Mouse (Mus musculus): Measurements from ENCODE around the gene Zfp738.

Gene Zfp738

GRCm38 (mm10) chr13:67686971-67687370, at the start of gene Zfp738:
Gene Zfp738, minus strand, starts transcription at chr13:67687071.
- in situ Hi-C loops (cut with MboI; ENCODE audit: unreplicated experiment in 2 of 2) = loop anchor here in 1 of 2 experiments (10.0 kb wide), 1 partner anchor 52 kb away; the partner anchor contains the start of genes Gm49345 and Zfp729a

GRCm38 (mm10) chr13:67734391-67734790, 47.5 kb upstream of the Zfp738 start:
- in situ Hi-C loops (cut with MboI; ENCODE audit: unreplicated experiment in 2 of 2) = loop anchor here in 1 of 2 experiments (25.0 kb wide), 2 partner anchors 853 to 1878 kb away; partner anchors contain the start of genes 1700001L19Rik, Fastkd3, Mtrr and Srd5a1

- in situ Hi-C loops (cut with MboI; ENCODE audit: unreplicated experiment in 2 of 2) = loop anchor here (5.0 to 25.0 kb wide), 5 partner anchors 47 to 1883 kb away; partner anchors contain the start of genes 1700001L19Rik (in 1 of the 2), Fastkd3 (in 1 of the 2), Mtrr (in 1 of the 2) and Srd5a1 (in 1 of the 2)
Measured at GRCm38 (mm10) chr13:67729441-67729840, 42.6 kb upstream of the Zfp738 start.

GRCm38 (mm10) chr13:67728641-67729318, 41.9 kb upstream of the Zfp738 start, which contains the start of gene Zfp65:
Gene Zfp65, minus strand, starts transcription at chr13:67729173.
- in situ Hi-C loops (cut with MboI; ENCODE audit: unreplicated experiment in 2 of 2) = loop anchor here (5.0 to 25.0 kb wide), 5 partner anchors 46 to 1884 kb away; partner anchors contain the start of genes 1700001L19Rik (in 1 of the 2), Fastkd3 (in 1 of the 2), Mtrr (in 1 of the 2) and Srd5a1 (in 1 of the 2)

GRCm38 (mm10) chr13:67728106-67728505, 41.2 kb upstream of the Zfp738 start:
- in situ Hi-C loops (cut with MboI; ENCODE audit: unreplicated experiment in 2 of 2) = loop anchor here (5.0 to 25.0 kb wide), 5 partner anchors 46 to 1884 kb away; partner anchors contain the start of genes 1700001L19Rik (in 1 of the 2), Fastkd3 (in 1 of the 2), Mtrr (in 1 of the 2) and Srd5a1 (in 1 of the 2)

GRCm38 (mm10) chr13:67725331-67725730, 38.5 kb upstream of the Zfp738 start:
- in situ Hi-C loops (cut with MboI; ENCODE audit: unreplicated experiment in 2 of 2) = loop anchor here (5.0 to 25.0 kb wide), 5 partner anchors 43 to 1887 kb away; partner anchors contain the start of genes 1700001L19Rik (in 1 of the 2), Fastkd3 (in 1 of the 2), Mtrr (in 1 of the 2) and Srd5a1 (in 1 of the 2)

GRCm38 (mm10) chr13:67723848-67724479, 37.1 kb upstream of the Zfp738 start:
- in situ Hi-C loops (cut with MboI; ENCODE audit: unreplicated experiment in 2 of 2) = loop anchor here (5.0 to 25.0 kb wide), 2 partner anchors 87 to 612 kb away; partner anchors contain the start of genes Gm49345 (in 2 of the 2), Zfp729a (in 2 of the 2), Gm28557 (in 1 of the 2) and Rslcan18 (in 1 of the 2)

GRCm38 (mm10) chr13:67683841-67684240, 3.0 kb downstream of the Zfp738 start:
- in situ Hi-C loops (cut with MboI; ENCODE audit: unreplicated experiment in 2 of 2) = loop anchor here (5.0 to 10.0 kb wide), 2 partner anchors 43 to 49 kb away; partner anchors contain the start of genes Zfp65 (in 2 of the 2), Gm49345 (in 1 of the 2) and Zfp729a (in 1 of the 2)

GRCm38 (mm10) chr13:67682959-67683735, 3.7 kb downstream of the Zfp738 start:
- in situ Hi-C loops (cut with MboI; ENCODE audit: unreplicated experiment in 2 of 2) = loop anchor here (5.0 to 10.0 kb wide), 2 partner anchors 44 to 48 kb away; partner anchors contain the start of genes Zfp65 (in 2 of the 2), Gm49345 (in 1 of the 2) and Zfp729a (in 1 of the 2)

- in situ Hi-C loops (cut with MboI; ENCODE audit: unreplicated experiment in 2 of 2) = loop anchor here in 1 of 2 experiments (5.0 kb wide), 1 partner anchor 48 kb away; no protein-coding TSS in a partner anchor
Measured at GRCm38 (mm10) chr13:67674902-67675301, 12.0 kb downstream of the Zfp738 start.

- in situ Hi-C loops (cut with MboI; ENCODE audit: unreplicated experiment in 2 of 2) = no loop called here
Measured at GRCm38 (mm10) chr13:67652496-67652895, 34.4 kb downstream of the Zfp738 start.

GRCm38 (mm10) chr13:67637294-67638007, 49.4 kb downstream of the Zfp738 start, which contains the start of the genes Gm49345 and Zfp729a:
Gene Gm49345, minus strand, starts transcription at chr13:67637769.
Gene Zfp729a, minus strand, starts transcription at chr13:67637791.
- in situ Hi-C loops (cut with MboI; ENCODE audit: unreplicated experiment in 2 of 2) = loop anchor here (5.0 to 25.0 kb wide), 4 partner anchors 47 to 207 kb away; partner anchors contain the start of genes Gm10037 (in 1 of the 2) and Zfp738 (in 1 of the 2)

- in situ Hi-C loops (cut with MboI; ENCODE audit: unreplicated experiment in 2 of 2) = no loop called here
Measured at GRCm38 (mm10) chr13:67610108-67610507, 76.8 kb downstream of the Zfp738 start.

GRCm38 (mm10) chr13:67609066-67609876, 77.6 kb downstream of the Zfp738 start, which contains the start of gene Zfp729b:
Gene Zfp729b, minus strand, starts transcription at chr13:67609707.
- in situ Hi-C loops (cut with MboI; ENCODE audit: unreplicated experiment in 2 of 2) = no loop called here

Measured in v-Abl transformed pro-B cells (cell line).